ENCODE assay signal across 8 mouse cellular contexts in the genomic region with DNA sequence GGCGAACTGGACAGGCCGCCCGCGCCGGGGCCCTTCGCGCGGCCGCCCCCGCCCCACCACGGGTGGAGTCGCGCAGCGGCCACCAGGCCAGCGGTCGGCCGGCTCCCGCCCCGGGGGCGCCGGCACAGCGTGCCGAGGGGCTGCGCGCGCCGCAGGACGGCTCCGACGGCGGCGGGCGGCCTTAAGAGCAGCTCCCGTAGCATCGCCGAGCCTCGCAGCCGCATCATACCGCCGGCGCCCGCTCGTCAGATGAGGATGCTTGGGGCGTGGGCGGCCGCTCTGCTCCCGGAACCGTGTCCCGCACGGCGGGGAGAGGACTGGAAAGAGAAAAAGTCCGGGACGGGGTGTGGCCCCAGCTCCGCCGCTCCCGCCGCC. TPM values are rescaled to one million over a fixed set of nuclear protein-coding genes. Genes with fewer than 3 reads are reported as not detected.
A peak's percentile ranks its signal among the peaks of the same experiment; 100 is the strongest.
DNase-seq lines count a peak whose midpoint lies in the region; ATAC-seq and TF ChIP-seq lines count a peak whose summit lies in the region.

No protein-coding gene starts in this region.

- no peak for TF ChIP-seq POLR2A in kidney, adult 2 months (IDR thresholded peaks at IDR 0.05; ENCODE audit: low read depth, low read length)

- peak overlapping the region; percentile 93 for H3K9ac ChIP-seq in hindbrain, embryonic 11.5 days (ENCODE audit: low read depth, low read length)
- peak overlapping the region; percentile 96 for H3K9ac ChIP-seq in midbrain, embryonic 13.5 days (replicated peaks)

- no peaks in the 10 kb centered on the region for H3K27me3 ChIP-seq in kidney, adult 2 months (replicated peaks; ENCODE audit: control insufficient read depth, insufficient read depth, low read length)
- H3K27me3 ChIP-seq in hindbrain, embryonic 11.5 days (ENCODE audit: control insufficient read depth, insufficient read depth, low read length), result no peaks in the 10 kb centered on the region
- H3K27me3 ChIP-seq in midbrain, embryonic 13.5 days, result peaks cover 4% of the 10 kb centered on the region; the same call in 1 of the 2 replicates

- peak overlapping the region; percentile 86 for H3K27ac ChIP-seq in kidney, adult 2 months (ENCODE audit: insufficient read depth, low read depth, low read length)
- H3K27ac ChIP-seq in hindbrain, embryonic 11.5 days (ENCODE audit: low read depth, low read length), result peak overlapping the region; percentile 93
- H3K27ac ChIP-seq in midbrain, embryonic 13.5 days, result peak overlapping the region; percentile 98

- peaks cover 3% of the 10 kb centered on the region; the same call in 1 of the 2 replicates for H3K4me1 ChIP-seq in kidney, adult 2 months (ENCODE audit: control insufficient read depth, insufficient read depth, low read length)
- H3K4me1 ChIP-seq in hindbrain, embryonic 11.5 days (replicated peaks; ENCODE audit: control insufficient read depth, insufficient read depth, low read length), result no peaks in the 10 kb centered on the region
- peaks cover 20% of the 10 kb centered on the region for H3K4me1 ChIP-seq in midbrain, embryonic 13.5 days (replicated peaks)

- H3K9me3 ChIP-seq in hindbrain, embryonic 11.5 days (ENCODE audit: control insufficient read depth, low read length), result no peaks in the 10 kb centered on the region
- H3K9me3 ChIP-seq in midbrain, embryonic 13.5 days, result no peaks in the 10 kb centered on the region

- no peaks in the 10 kb centered on the region for H3K36me3 ChIP-seq in kidney, adult 2 months (ENCODE audit: control insufficient read depth, insufficient read depth, low read length)
- no peaks in the 10 kb centered on the region for H3K36me3 ChIP-seq in hindbrain, embryonic 11.5 days (ENCODE audit: control insufficient read depth, insufficient read depth, low read length)
- H3K36me3 ChIP-seq in midbrain, embryonic 13.5 days, result no peaks in the 10 kb centered on the region

- under 1% methylated on average over 57 of the region's 57 CpGs for WGBS in kidney, adult 2 months
- under 1% methylated on average over 33 of the region's 57 CpGs for WGBS in hindbrain, embryonic 11.5 days
- WGBS in midbrain, embryonic 13.5 days, result under 1% methylated on average over 56 of the region's 57 CpGs

- H3K4me2 ChIP-seq in hindbrain, embryonic 11.5 days (replicated peaks; ENCODE audit: low read depth, low read length), result peak overlapping the region; percentile 70
- peak overlapping the region; percentile 71 for H3K4me2 ChIP-seq in midbrain, embryonic 13.5 days (replicated peaks)

- DNase-seq in kidney, adult 2 months, result no peak
- DNase-seq in kidney, postnatal 36 days, result no peak
- no peak for DNase-seq in hindbrain, embryonic 11.5 days (ENCODE audit: low spot score)
- DNase-seq in retina, embryonic 14.5 days (ENCODE audit: low spot score), result no peak
- no peak for DNase-seq in right cerebral cortex, adult 18-20 months

- H3K4me3 ChIP-seq in kidney, adult 2 months (ENCODE audit: insufficient read depth, low read depth, low read length), result peak overlapping the region; percentile 95
- H3K4me3 ChIP-seq in hindbrain, embryonic 11.5 days (ENCODE audit: low read depth, low read length), result peak overlapping the region; percentile 95
- peak overlapping the region; percentile 93 for H3K4me3 ChIP-seq in midbrain, embryonic 13.5 days (replicated peaks)

- ATAC-seq in activated CD4-positive, CD25-positive, alpha-beta regulatory T cell, adult 4 months, result peak; percentile 35
- peak; percentile 84 for ATAC-seq in hindbrain, embryonic 11.5 days (ENCODE audit: low FRiP score)
- peak; percentile 85 for ATAC-seq in midbrain, embryonic 13.5 days
- no peak for ATAC-seq in erythroid progenitor cell, adult 5-6 weeks (replicated peaks; ENCODE audit: low FRiP score, poor library complexity, severe bottlenecking)

- no peak for TF ChIP-seq CTCF in kidney, adult 2 months (conservative IDR thresholded peaks at IDR 0.05; ENCODE audit: insufficient read depth, insufficient read length, low read depth, low read length)

RNA-seq across cellular contexts. Expression of a gene that starts 0.3 kb away (rescaled TPM):
- polyA plus RNA-seq in kidney, adult 2 months (2012; rRNA removed), result 55.0 and 62.9 TPM in 2 replicates
- polyA plus RNA-seq in activated CD4-positive, CD25-positive, alpha-beta regulatory T cell, adult 4 months (2017; shearing (Covaris generic)), result 10 to 100 TPM; 42.3 to 70.7 TPM
- polyA plus RNA-seq in hindbrain, embryonic 11.5 days (2014; fragmentation: Nextera tagmentation; extraction: Ambion mirVana), result 29.9 and 36.5 TPM in 2 replicates
- polyA plus RNA-seq in midbrain, embryonic 13.5 days (2015; fragmentation: Nextera tagmentation; extraction: Ambion mirVana), result 26.1 and 26.6 TPM in 2 replicates
- total RNA-seq in erythroid progenitor cell, adult 5-6 weeks (2015; ENCODE audit: low replicate concordance), result 82.2 and 129 TPM in 2 replicates
- 132 and 139 TPM in 2 replicates for total RNA-seq in erythroid progenitor cell, adult 5-6 weeks (2017; ENCODE audit: low replicate concordance)
